Mouse (Mus musculus) 416B (cell line): ENCODE results near the gene Pdgfb.

ENCODE experiments used
- DNase-seq: peaks from one replicate; pipeline ENCODE4 v3.0.0; 2011; ENCODE audit warnings: low read depth

Gene Pdgfb

DNA sequence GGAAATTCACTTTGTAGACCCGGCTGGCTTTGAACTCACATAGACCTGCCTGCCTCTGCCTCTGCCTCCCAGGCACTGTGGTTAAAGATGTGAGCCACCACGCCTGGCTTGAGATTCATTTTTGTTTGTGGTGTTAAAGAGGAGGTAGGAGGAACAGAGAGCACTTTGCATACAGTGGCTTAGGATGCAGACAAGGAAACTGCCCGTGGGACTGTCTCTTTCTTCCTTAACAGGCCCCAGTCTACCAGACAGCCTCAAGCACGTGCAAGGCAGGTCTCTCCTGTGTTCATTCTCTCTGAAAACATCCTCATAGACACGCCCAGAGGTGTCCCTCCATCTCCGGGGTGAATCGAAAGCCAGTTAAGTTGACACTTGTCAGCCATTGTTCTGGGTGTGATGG, 19.6 kb upstream of the Pdgfb start:
- DNase-seq, result no peak

DNA sequence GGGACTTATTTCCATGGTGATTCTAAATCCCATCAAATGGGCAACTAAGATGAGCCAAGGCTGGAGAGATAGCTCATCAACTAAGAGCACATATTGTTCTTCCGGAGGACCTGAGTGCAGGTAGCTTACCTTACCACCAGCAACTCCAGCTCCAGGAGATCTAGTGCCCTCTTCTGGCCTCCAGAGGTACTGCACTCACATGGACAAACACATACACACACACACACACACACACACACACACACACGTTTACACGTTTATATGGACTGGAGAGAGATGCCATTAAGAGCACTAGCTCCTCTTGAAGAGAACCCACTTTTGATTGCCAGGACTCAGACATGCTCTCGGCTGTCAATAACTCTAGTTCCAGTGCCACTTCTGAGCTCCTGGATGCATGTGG, 16.4 kb upstream of the Pdgfb start:
- no peak for DNase-seq

DNA sequence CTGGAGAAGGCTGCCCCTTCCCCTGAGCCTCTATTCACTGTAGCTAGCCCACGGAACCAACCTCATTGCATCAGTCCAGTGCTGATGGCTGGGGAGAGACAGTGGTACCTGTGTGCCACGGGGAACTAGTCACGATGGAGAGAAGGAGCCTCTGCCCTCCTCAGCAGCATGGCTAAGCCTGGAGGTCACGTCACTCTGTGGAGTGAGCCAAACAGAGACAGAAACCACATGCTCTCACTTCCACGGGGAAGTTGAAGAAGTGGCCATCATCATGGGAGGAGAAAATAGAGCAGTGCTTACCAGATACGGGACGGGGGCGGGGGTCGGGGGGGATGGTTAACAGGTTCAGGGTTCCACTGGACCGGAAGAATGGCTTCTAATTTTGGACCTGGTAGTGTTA, 15.6 kb upstream of the Pdgfb start:
- DNase-seq, result no peak

DNA sequence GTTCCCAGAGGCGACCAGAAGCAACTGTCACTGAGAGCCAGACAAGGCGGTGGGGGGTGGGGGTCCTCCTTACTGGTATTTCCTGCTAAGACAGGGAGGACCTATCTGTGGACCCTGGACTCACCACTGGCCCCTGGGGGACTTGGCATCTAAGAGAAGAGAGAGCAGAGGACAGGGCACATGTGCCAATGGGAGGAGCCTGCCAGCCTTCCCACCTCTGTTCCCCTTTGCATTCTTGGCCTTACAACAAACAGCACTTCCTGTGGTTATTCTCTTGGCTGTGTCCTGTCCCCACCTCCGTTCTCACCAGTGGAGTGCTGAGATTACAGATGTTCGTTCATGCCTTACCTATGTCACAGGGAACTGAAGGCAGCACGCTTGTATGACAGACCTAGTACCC, 14.1 kb upstream of the Pdgfb start:
- no peak for DNase-seq

DNA sequence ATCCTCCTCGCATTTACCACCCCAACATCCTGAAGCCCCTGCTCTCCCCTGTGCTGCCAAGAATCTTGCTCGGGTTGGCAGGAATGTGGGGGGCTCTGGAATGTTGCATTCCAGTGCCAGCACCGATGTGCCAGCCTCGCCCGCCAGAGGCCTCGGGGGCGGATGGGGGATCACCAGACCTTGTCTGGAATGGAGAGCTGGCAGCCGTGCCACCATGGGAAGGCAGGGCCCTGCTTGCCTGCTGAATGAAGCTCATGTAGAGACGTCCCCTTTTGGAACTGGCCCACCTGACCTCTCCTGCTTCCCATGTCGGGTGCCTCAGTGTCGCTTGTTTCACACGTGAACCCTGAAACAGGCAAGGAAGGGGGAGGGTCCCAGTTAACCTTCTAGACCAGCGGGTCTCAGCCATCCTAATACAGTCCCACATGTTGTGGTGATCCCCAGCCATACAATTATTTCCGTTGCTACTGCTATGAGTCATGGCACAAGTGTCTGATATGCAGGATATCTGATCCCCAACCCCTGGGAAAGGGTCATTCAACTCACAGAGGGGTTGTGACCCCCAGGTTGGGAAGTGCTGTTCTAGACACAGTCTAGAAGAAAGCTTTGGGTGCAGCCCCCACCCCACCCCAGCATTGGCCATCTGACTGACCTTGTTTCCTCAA, 12.0 kb upstream of the Pdgfb start:
- DNase-seq, result peak; percentile 64

DNA sequence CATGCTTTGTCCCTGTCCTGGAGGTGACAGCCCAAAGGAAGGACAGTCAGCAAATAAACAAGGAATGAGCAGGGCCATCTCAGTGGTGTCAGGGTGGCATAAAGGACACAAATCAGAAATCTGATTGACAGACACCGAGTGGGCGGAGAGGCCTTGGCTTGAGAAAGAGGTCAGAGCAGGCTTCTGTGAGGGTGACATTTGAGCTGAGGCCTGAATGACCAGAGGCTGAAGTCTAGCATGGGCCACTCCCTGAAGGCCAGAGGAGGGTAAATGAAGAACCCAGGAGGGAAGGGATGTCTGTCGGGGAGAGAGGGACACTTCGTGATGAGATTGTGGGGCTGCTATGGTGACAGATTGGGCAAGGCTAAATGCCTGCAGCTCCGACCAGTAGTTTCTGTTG, 11.3 kb upstream of the Pdgfb start:
- DNase-seq, result no peak

DNA sequence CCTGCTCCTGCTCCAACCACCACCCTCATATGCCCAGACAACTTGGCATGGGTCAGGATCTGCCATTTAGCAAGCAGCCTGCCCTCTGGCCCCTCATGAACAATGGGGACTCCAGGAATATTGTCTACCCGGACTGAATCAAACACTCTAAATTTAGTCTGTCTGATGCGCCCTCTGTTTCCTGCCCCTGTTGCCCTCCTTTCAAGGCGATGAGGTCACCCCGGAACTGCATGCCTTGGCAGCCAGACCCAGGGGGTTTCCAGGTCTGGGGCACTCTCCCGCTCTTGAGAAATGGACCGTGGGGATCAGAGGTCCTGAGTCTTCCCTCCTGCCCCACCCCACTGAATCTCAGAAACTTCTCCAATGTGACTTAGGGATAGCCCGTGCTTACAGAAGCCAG, 10.8 kb upstream of the Pdgfb start:
- peak; percentile 28 for DNase-seq

DNA sequence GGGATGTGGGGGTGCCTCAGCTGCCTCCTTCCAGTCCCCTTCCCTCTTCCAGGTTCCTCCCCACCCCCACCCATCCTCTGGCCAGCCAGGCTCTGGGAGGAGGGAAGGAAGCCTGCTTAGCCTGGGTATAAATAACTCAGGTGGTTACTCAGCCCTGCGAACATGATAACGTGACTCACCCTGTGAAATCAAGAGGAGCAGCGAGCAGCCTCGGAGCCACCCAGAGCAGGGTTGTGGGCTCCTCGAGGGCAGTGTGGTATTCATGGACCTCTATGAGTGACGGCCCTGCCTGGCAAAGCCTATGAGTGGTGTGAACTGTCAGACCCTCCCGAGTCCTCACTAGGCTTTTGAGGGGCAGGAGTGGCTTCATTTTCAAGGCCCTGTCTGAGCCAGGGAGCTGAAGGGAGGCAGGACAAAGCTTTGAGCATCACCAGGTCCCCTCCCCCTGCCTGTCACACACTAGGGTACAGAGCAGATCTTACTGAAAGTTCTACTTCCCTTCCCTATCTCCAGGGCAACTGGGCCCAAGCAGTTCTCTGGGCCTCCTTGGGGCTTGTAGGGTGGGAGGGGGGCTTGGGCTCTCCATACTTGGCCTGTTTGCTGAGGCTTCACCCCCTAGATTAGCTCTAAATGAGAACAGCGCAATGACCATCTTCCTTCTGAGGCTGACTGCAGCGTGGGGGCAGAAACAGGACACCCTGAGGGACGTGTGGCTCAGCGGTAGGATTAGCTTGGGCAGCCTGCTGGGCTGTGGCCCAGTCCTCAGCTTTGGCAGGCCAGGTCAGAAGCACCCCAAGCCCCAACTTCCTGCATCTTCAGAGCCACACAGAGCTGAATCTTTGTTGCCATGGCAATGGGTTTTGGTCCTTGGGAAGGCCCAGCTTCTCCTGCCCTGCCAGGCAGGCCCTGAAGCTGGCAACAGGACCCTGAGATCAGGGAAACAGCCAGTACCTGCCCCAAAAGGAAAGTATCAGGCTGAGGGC, 9.8 kb upstream of the Pdgfb start:
- DNase-seq, result peak; percentile 75

DNA sequence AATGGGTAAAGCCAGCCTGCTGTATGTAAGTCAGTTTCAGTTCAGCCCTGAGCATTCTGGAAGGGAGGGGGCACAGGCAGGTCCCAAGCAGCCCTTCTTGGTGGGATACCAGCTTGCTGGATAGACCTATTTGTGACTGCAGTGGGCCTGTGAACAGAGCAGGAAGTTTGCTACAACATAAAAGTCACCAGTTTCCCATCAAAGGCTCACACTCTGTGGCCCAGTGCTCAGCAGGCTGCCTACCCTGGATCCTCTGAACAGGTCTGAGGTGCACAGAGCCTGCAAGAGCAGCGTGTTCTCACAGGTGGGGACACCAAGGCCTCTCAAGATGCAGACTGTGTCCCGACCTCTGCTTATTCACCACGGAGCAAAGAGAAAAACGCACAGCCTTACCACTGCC, 5.7 kb upstream of the Pdgfb start:
- no peak for DNase-seq

DNA sequence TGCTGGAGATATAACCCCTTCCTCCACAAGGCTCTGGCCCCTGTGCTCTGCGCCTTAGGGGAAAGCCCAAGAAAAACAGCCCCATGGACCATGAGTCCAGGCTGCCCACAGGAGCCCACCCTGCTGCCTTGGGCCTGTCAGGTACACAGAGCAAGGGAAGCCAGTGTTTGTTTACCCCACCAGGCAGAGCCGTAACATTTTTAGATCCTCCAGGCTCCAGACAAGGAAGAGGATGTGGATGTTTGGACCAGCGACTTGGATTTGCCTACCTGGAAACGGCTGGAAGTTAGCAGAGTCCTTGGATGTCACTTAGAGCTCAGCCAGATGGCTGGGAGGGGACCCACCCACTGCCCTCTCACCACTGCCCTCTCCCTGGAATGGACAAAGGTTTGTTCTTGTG, 4.8 kb upstream of the Pdgfb start:
- no peak for DNase-seq

DNA sequence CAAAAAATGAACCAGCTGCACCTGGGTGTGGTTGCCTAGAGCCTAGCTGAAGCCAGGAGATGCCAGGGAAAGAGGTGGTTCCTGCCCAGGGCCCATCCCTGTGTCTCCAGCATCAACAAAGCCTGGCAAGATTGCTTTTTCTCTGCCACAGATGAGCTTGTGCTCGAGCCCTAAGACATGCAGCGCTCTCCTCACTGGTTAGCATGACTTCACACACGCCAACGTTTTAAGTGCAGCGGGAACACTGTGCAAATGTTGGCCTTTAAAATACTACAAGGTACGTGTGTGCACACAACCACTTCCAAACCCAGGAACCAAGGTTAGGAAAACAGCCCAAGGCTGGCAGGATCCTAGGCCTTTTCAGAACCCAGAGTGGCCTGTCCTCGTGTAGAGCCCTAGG, 4.4 kb upstream of the Pdgfb start:
- DNase-seq, result no peak

DNA sequence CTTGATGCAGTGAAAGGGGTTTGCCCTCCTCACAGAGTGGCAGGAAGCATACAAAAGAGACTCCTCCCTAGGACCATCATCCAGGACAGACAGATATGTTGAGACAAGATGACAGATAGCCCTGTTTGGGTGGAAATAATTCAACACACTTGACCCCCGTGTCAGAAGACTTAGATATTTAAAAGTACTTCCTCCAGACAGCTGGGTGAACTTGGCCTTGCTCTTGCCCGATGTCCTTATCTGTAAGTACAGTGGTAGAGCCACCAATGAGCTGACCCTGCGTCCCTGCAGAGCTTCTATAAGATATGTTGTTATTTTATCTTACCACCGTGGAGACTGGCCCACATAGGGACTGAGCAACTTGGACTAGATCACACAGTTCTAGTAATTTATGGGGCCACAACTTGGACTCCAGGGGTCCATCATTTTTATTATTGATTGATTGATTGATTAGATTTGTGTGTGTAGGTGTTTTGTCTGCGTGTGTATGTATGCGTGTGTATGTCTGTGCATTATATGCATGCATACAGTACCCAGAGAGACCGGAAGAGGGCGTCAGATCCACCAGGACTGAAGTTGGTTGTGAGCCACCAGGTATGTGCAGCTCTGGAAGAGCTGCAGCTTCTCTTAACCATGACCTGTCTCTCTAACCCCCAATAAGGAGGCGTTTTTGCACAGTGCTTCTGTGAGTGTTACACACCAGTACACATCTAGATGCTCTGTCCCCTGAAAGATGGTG, 2.0 kb upstream of the Pdgfb start:
- peak; percentile 30 for DNase-seq

DNA sequence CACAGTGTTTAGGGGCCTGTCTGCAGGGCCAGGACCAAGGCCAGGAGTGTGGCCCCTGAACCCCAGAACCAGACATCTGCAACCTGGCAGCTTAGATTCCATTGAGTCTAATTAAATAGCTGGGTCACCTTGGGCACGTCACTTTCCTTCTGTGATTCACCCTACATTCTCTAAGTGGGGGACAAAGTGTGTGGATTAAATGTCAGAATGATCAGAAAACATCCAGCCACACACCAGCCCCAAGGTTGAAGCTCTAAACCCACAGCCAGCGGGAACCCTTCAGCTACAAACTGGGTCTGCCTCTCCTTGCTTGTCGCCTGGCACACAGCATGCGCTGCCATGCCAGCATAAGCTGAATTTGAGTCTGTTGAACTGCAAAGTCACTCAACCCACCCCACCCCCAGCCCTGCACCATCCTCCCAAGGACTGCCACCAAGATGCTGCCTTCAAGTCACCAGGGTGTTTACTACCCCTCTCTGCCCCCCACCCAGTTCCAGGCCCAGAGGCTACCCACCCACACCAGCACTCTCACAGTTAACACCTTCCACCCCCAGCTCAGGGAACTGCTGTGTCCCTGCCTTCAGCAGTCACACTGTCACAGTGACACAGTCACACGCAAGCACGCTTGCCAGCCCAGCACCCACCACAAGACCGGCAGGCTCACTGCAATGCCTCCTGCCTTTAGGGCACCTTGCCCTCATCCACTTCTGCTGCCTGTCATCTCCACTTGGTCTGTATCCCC, 605 bp upstream of the Pdgfb start:
- DNase-seq, result no peak

DNA sequence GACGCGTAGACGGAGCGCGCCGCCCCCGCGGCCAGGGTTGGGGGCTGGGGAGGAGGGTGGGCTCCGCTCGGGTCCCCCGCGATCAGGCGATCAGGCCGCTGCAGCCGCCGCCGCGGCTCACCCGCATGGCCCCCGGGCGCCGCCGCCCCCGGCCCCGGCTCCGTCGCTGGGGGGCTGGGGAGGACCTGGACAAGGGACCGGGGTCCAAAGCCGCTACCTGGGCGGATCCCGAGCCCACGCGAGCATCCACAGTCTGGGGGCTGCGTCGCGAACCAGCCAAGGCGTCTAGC, 801 bp downstream of the Pdgfb start:
- no peak for DNase-seq

DNA sequence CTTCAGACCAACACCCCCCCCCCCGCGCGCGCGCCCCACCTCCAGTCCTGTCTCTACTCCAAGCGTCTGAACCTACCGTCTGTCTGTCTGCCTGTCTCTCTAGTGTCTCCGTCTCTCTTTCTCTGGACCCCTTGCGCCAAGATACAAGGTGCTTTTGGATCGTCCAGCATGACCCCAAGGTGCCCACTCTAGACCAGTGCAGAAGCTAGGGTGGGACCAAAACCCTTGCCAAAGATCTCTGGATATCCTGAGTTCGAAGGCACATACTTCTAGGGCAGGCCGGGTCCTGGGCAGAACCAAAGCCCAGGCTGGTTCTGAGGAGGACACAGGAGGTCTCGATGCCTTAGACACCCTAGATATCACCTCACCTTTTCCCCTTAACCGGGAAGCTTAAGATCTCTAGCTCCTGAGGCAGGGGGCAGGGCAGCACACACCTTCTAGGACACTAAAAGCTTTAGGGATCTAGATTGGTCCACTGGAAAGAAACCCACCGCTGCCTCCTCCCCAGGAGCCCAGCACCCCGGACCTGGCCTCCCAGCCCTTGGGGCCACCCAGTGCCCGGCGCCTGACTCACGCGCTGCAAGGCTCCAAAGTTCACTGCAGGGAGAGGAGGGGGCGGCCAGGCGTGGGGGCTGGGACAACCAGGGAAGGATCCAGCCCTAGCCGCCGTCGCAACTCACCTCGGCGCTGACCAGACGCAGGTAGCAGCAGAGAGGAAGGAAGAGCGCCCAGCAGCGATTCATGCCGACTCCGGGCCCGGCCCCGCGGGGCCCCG, 1.3 kb downstream of the Pdgfb start:
- DNase-seq, result no peak

DNA sequence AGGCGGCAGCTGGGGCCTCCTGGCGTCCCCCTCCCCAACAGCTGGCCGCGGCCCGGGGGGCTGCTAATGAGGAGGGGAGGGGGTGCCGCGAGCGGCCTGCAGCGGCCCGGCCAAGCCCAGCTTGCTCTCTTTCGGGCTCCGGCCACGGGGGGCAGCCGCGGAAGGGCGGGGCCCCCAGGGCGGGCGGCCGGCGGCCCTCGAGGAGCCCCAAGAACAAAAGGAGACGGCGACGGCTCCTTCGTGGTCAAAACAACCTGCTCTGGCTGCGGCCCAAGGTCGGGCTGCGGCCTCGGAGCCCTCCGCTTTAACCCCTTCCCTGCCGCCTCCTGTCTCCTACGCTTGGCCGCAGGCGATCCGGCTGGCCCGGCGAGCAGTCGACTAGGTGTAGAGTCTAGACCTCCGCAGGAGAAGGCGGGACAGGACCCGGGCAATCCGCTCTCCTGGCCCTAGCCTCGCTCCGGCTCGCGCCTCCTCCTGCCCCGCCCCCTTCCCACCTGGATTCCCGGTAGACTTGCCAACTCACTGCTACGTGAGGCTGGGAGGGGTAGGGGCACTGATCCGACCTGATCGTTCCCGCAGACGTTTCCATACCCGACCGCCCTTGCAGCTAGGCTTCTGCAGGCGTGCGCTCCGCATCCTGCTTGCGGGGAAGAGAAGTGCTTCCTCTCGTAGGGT, 2.1 kb downstream of the Pdgfb start:
- DNase-seq, result peak; percentile 62

DNA sequence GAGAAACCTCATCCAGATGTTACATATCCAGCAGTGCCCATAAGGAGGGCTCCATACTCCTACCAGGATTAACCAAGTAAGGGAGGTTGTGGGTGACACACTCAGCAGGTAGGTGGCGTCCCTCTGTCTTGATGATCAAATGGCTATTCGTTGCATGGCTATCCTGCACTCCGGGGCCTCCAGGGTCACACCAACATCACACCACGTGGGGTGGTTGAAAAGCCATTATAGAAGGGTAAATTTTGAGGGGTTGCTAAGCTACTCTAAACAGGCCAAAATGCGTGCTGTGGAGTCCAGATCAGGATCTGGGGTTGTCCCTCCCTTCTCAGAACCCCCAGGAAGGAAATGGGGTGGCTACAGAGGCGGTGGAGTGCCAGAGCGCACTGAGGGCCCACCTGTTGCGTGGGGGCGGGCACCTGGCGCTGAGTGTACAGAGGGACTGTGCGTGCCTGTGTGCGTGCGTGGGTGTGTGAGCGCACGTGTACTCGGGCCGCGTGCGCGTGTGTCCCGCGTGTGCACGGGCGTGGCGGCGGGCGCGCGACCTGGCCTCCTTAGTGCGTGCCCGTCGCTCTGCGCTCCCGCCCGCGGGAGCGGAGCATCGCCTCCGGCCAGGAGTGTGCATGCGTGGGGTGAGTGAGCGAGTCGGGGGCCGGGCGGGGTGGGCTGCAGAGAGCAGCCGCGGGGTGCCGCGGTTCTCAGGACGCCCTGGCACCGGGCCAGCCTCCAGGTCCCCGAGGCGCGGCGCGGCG, 2.8 kb downstream of the Pdgfb start:
- peak; percentile 76 for DNase-seq

DNA sequence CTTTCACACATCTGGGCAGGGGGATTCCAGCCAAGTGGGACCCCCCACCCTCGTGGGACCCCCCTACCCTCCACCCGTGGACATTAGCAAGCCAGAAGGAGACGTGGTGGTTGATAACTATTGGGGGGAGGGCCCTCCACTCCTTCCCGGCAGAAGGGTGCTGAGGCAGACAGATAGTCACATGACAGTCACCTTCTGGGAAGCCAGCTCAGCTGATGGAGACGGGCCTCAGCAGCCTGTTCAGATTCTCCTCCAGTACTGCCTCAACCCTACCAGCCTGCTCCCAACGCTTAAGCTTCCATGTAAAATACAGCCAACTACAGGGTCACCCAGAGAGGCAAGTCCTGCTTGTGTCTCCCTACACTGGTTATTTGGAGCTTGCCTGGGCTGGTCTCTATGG, 3.6 kb downstream of the Pdgfb start:
- no peak for DNase-seq

DNA sequence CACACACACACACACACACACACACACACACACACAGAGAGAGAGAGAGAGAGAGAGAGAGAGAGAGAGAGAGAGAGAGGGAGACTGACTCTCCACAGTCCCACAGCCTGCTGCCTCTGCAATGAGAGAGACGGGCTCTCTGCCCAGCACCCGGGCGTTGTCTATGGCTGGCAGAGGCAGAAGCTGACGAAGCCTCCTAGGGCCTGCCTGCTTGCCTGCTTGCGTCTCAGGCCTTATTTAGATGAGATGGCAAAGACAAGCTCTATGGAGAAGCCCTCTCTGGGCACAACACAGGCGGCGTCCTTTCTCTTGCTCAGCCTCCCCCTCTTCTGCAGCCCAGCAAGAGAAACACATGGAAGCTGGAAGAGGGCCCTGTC, 4.6 kb downstream of the Pdgfb start:
- no peak for DNase-seq
